Mouse (Mus musculus) heart, postnatal 0 days (tissue): ENCODE measurements around the gene Cfap126.
"Not testable (repeated sequence)": the region's sequence is repeated elsewhere in the genome, so short reads cannot be mapped to it uniquely, and the experiment has no call there.

ENCODE experiments used
- CTCF ChIP-seq: IDR thresholded peaks from 2 replicates; pipeline ENCODE4 v1.5.1; 2016; ENCODE audit warnings: antibody characterized with exemption, control low read depth, low read depth
- EP300 ChIP-seq: IDR thresholded peaks from 2 replicates; pipeline ENCODE4 v1.6.1; 2016; ENCODE audit warnings: antibody characterized with exemption, low read depth

DNA sequence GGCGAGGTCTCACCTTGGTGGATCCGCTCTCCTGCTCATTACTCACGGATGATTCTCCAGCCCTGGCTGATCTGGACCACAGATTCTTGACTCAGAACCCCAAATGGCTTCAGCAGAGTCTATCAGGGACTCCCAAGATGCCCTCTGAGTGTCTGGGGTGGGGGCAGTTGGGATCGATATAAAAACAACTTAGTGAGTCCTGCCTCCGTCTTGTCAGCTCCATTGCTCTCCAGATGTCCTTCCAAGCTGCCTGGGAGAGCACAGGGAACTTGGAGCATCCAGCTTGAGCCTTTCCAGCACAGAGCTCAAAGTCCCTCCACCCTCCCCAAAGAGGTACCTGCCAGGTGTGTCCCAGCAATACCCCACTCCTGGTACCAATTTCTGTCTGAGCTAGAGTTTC lies 37.5 kb upstream of the Cfap126 start:
- not testable (repeated sequence) for TF ChIP-seq CTCF, EP300
